Mouse (Mus musculus): Measurements from ENCODE around the gene Gas1.

Gas1 gene

DNA sequence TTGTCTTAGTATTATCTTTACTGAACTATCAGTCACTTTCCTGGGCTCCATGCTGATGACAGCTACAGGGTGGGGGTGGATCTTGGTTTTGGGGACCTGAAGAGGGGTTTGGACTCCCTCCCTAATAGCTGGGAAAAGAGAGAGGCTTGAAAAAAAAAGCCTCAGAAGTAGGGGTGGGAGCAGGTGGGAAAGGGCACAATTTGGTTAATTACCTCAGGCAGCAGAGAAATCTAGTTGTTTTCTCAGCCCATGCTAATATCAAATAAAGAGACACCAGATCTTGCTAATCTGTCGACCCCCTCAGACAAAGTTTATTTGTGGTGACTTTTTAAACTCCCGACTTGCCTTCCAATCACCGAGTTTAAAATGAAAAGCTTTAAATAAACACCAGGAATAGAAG, 4.0 kb downstream of the Gas1 start:
- no peak for DNase-seq (ENCODE audit: extremely low spot score)

DNA sequence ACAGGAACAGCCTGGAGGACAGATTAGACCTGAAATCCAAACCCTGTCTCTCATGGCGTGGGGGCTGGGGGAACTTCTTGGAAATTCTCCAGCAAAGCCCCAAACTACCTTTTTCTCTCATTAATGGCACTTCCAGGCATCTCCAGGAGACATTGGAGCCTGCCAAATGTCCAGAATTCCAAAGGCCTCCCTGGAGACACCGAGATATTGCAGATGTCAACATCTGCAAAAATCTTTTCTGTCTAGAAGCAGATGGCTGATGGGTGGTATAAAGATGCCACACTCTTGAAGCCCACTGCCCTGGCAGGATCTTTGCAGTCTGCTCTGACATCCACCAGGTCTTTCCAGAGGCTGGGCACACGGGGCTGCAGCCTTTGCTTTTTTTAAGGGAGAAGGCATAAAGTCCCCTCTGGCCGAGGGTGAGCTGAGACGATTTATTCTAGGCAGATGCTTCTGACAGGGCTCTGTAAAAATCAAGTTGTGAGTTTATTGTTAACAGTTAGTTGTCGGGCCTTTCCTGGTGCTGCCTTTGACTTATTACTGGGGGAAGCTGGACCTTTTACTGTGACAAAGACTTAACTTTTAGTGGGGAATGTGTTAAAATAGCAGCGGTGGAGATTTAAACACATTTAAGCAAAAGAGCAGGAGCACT, 4.7 kb downstream of the Gas1 start:
- peak; percentile 54 for DNase-seq (ENCODE audit: extremely low spot score)

DNA sequence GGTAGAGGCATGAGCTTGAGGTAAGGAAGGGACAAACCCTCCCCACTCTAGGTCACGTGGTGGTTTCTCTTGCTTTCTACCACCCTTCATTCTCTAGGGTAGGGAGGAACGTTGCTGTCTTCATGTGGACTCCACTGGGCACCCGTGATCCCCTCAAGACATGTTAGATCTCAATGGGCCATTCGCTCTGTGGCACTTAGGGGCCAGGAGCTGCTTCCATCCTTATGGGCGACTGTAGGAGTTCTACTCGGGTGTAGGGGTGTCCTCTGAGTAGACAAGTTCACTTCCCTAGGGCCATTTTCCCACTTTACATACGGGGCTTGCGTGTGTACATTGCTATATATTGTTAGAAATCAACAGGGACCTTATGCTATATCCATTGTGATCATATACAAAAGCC, 5.4 kb downstream of the Gas1 start:
- no peak for DNase-seq (ENCODE audit: extremely low spot score)

DNA sequence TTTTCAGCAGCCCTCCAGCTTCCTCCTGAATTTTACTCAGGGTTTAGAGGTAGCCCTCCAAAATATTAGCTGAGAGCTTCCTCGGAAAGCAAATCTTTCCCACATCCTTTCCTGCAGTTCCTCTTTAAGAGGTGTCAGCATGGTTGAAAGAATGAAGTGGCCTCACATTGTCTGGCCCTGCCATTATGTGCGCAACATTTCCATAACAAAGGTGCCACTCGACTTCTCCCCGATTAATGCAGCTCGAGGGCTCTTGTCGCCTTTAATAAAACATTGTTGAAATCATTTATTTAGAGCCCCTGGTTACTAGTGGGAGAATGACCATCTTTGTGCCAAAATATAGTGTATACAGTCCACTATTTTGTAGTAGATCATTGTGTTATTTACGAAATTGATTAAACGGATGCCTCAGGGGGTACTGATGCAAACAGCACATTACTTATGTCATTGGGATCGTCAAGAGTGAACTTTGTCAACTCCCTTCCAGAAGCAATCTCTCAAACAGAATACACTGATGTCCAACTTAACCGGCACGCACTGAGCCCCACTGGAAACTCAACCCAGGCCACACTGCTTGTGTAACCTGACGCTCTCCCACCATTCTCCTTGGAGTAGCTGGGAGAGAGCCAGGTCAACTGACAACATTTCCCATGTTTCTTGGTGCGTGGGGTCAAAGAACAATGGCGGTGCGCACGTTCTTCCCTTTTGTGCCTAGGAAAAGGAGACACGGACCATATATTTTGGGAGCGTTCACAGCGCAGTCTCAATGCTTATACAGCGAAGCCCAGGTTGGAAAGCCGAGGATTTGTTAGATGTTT, 6.1 kb downstream of the Gas1 start:
- DNase-seq (ENCODE audit: extremely low spot score) = peak; percentile 49

DNA sequence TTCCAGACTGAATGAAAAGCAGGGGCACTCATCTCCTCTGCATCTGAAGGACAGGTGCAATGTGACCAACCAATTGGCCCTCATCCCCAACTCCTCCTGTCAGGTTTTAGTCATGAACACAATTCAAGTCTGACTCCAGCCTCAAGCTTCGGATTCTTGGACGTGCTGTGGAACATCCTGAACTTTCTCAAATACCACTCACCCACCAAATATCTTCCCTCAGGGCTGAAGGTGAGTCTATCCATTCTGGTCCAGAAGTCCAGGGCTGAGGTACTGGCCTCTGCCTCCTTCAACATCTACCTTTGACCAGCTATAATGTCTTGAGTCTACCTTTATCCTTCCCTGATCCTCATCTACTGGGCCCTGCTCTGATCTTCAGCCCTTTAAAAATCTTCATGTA, 8.1 kb downstream of the Gas1 start:
- no peak for DNase-seq (ENCODE audit: extremely low spot score)

DNA sequence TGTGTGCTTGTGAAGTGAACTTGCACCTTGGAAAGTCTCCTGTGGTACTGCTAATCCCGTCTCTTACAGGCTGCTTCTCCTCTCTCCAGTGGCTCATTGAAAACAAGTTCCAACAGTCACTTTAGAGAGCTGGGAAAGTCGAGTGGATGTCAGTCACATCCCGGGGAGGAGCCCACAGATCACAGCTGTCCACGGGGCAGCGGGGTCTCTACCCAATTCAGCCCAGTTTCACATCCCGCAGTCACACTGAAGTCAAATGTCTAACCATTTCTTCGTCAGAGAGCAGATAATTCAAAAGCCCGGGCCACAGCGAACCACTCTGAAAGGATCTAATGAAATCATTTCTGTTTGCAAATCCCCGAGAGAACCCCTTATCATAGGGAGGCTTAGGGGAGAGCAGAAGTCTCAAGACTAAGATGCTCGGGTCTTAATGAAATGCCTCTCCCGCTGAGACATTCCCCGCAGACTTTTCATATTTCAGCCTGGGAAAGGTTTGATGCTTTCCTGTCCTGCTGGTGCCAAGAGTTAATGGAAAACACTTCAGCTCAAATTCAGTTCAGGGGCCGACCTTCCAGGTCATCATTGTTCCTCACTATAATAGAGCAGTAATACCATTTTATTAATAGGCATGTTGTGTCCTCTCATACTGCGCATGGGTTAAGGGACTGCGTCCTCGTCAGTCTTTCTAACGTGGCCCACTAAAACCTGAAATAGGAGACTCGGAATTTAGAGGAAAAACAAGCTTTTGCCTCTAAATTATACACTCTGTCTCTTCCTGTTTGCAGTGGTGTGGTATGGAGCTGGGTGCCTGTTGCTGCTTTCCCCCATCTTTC, 20.7 kb downstream of the Gas1 start:
- no peak for DNase-seq (ENCODE audit: extremely low spot score)

DNA sequence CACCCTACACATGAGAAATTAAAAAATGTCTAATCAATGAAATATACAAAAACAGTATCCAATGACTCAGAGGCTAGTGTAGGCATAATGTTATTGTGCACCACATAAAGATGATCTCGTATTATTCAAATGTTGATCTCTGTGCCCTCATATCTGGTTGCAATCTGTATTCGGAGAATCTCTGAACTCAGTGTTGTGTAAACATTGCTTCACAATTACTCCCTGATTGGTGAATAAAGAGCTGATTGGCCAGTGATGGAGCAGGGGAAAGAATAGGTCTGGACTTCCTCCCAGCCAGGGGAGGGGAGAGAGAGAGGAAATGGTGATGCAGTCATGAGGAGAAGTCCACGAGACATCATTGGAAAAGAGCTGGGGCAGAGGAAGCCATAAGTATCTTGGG, 23.0 kb downstream of the Gas1 start:
- DNase-seq (ENCODE audit: extremely low spot score) = no peak

DNA sequence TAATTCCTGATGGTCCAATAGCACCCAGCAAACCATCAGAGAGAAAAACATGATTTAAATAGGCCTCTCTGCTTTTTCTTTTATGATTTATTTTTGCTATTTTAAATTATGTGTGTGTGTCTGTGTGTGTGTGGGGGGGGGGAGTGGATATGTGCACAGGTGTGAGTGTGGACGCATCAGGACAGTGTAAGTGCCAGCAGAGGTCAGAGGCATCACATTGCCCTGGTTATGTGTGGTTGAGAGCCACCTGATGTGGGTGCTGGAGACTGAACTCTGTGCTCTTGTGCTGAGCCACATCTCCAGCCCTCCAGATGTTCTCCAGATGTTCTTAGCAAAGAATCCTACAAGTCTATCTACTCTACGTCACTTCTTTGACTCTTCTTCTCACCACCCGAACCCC, 28.9 kb downstream of the Gas1 start:
- no peak for DNase-seq (ENCODE audit: extremely low spot score)

DNA sequence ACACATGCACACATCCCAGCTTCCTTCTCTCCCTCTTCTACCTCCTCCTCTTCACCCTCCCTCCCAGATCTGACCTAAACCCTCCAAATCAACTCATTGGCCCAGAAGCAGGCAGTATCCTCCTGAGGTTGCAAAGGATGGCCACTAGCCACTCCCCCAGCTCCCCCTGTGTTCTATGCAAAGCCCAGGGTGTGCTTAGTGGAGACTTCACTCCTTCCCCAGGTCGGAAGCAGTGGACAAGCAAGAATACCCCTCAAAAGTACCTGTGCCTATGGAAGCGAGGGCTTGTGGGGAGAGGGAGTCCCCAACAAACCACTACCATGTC, 29.3 kb downstream of the Gas1 start:
- no peak for DNase-seq (ENCODE audit: extremely low spot score)

DNA sequence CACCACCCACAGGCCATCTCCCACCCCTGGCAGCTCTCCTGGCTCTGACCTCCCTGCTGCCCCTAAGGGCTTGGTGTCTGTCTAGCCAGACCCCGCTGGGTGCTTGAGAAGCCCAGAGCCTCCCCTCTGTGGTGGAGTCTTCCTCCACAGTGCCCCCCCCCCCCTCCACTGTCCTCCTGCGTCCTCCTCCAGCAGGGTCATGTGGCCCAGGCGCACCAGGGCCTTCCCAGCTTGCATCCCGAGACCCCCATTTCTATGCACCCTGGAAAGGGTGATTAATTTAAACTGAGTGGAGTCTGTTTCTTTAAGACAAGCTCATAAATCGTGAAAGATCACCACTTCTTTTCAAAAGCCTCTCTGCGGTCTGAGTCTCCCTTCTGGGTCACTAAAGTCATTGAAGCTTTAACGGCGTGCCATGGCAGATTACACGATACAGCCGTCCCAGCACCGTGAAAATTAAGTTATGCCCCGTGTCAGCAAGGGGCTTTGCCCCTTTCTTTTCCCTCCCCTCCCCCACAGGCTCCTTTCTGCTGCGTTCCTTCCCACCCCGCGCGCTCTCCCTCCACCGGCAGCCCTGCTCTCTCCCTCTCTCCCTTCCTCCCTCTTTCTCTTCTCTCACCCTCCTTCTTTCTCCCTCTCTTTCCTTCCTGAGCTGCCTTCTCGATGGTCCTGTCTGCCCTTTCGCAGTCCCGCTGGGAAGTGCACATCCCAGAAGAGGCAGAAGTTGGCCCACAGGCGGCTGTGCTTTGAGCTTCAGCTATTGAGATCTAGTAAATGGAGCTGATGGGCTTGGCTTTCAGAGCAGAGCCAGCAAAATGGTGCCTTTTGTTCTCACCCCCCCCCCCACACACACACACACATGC, 29.9 kb downstream of the Gas1 start:
- DNase-seq (ENCODE audit: extremely low spot score) = peak; percentile 85

DNA sequence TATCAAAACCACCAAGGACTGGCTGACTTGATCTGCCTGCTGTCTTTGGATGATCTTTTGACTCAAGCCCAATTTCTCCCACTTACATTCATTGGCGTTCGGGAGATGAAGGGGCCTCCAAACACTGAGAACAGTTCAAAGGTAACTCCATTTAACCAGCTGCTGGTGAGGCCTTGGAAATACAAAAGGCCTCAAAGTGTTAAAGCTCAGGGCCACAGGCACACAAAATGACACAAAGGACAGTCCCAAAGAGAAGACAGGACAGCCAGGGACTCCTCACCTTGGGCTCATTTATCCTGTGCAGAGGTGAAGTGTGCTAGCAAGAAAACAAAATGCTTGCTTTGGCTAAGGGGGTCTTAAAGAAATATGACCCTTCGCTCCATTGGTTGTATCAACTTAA, 30.9 kb downstream of the Gas1 start:
- no peak for DNase-seq (ENCODE audit: extremely low spot score)

DNA sequence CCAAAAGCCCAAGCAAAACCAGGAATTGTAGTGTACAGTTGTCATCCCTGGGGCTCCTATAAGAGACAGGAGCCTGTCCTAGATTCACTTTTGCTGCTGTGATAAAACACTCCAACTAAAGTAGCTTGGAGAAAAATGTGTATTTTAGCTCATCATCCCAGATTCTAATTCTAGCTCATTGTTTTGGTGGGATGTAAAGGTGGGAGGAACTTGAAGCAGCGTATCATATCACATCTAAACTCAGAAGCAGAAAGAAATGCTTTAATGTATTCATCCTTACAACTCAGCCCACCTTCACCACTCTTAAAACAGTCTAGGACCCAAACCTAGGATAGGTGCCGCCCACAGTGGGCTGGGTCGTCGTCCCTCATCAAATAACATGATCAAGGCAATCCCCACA, 40.2 kb downstream of the Gas1 start:
- DNase-seq (ENCODE audit: extremely low spot score) = no peak

DNA sequence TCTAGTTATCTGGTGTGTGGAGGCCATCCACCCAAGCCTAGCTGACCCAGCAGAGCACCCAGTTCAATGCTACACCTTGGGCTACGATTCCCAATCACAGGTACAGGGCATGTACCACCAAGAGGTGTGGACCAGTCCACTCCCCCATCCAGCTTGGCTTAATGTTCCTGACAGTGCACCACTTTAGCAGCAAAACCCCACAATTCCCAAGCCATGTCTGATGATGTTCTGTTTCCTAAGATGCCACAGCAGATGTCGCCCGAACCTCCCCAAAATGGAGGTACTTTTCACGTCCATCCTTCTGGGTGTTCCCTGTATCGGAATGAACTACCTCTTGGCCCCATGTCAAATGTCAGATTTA, 42.7 kb downstream of the Gas1 start:
- no peak for DNase-seq (ENCODE audit: extremely low spot score)

DNA sequence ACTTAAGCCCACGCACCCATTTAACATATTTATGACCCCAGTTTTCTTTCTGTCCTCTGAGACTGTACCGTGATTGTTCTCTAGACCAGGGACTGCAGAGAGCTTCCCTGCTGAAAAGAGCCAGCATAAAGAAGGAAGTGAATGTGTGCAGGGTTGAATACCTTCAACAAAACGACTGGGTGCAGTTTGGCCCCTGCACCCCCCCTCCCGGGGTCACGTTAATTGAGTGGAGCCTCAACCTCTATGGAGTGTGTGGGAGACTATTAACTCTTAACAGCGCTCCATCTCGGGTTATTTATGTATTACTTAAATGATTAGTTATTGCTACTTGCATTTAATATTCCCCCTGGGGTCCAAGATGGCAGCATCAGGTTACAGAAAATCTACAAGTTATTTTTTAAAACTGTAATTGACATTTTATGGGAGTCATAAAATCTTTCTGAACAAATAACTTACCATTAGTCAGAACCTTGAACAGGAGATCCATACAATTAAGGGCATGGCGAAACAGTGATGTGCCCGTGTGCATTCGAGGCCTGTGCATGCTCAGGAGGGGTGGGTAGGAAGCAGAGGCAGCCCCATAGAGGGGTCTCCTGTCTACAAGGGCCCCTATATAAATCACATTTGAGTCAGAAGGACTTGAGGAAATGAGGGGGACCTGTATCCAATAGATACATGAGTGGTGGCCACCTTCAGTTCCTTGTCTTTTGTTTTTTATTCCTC, 43.3 kb downstream of the Gas1 start:
- no peak for DNase-seq (ENCODE audit: extremely low spot score)

DNA sequence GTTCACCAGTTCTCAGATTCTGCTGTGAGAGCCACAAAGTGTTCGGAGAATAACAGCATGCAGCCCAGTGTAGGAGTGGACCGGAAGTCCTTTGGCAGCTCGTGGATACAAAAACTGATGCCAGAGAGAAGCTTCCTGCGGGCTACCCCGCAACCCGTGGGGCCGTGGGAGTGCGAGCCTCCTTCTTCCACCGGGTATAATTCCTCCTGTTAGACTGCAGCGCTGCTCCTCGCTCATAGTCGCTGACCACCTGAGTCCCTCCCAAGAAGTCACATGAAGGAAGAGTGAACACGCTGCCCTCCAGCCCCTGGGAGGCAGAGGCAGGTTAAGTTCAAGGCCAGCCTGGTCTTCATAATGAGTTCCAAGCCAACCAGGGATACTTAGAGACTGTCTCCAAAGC, 45.4 kb downstream of the Gas1 start:
- DNase-seq (ENCODE audit: extremely low spot score) = no peak

DNA sequence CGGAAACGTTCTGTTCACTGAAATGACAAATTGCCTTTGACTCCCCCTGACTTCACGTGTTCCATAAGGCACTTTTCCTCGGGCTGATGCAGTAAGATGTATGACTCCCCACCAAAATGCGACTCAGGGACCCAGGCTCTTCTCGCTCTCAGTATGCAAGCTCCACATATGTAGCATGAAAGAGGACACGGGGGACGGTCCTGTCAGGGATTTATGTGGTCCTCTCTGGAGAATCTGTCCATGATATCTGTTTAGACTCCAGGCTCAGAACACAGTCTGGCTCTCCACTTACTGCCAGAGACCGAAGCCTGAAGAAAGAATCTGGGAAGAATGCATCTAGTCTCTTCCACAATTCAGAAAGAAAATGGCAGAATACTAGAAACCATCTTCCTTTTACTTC, 47.6 kb downstream of the Gas1 start:
- DNase-seq (ENCODE audit: extremely low spot score) = no peak

DNA sequence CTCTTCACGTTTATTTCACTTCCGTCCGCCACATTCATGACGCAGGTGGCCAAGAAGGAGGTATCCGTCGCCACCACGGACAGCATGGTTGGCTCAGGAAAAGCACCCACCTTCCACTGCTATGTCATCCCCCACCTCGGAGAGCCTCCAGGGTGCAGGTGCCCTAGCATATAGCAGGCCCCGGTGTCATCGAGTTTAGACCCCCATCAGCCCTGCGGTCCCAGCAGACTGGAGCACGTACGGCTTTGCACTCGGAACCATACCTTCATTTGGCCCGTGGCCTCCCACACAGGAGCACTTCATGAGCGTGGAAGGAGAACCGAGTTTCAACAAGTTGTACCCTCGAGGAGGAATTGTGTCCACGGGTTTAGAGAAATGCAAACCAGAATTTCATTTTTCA, 50.8 kb downstream of the Gas1 start:
- no peak for DNase-seq (ENCODE audit: extremely low spot score)

DNA sequence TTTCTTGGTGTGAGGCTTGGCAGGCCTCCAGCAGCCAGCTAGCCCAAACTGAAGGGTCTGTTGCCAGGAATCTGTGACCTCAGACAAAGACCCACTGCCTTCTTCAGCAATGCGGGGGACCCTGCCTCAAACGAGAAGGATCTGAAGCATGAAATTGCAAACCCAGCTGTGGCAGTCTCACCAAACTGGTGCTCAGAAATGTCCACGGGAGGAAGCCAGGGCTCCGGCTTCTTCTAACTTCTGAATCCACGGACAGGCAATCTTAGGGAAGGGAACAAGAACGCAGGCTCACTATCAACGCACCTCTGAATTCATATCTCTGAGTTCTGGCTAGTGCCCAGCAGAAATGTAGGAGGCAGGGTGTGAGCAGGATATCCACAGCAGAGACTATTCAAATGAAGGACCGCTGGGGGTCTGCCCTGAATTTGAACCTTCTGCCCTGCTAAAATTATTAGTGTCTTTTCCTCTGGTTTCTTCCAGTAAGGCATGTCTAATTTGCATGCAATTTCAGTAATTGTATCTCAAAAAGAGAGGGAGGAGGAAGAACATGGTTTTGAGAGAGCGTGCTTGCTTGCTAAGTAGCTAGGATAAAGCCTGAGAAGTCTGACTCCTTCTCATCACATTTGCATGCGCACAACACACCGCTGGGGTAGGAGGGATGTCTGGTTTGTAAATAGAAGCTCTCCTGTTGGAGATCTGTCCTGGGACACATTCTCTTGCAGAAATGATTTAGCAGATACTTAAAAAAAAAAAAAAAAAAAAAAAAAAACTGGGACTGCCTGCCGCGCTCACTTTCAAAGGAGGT, 51.5 kb downstream of the Gas1 start:
- peak; percentile 61 for DNase-seq (ENCODE audit: extremely low spot score)

DNA sequence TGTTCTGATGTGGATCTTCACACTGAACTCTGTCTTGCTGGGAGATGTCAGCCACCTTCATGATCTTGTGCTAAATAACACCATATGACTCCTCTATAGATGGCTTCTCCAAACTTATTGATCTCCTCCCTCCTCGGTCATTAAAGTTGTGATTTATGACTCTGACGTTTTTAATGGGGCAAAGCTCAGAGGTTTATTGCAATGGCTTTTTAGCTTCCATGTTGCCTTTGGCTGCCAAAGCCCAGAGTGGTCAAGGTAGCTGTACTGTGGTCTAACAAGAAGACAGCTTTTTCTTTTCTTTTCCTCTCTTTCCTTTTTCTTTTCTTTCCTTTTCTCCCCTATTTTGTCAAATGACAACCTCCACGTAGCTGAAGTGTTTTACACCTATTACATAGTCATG, 52.1 kb downstream of the Gas1 start:
- peak; percentile 68 for DNase-seq (ENCODE audit: extremely low spot score)

DNA sequence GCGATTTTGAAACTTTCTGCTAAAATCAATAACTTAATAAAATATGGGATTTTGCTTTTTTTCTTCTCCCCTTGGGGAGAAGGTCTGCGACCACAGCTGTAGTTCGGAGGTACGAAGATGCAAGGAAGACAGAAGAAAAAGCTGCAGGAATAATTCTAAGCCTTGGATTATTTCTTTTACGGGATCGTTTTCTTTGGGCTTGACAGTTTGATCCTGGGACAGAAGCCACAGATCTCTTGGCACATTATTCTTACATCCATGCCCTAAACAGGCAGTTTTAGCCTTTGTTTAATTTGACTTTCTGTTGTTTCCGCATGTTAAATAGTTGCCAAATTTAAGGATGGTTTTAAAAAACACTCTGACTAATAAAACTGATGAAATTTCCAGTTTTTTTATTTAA, 52.7 kb downstream of the Gas1 start:
- no peak for DNase-seq (ENCODE audit: extremely low spot score)
